Mouse (Mus musculus) Patski (cell line): ENCODE results near the gene Plekhm3. TPM values are rescaled to one million over a fixed set of nuclear protein-coding genes. Genes with fewer than 3 reads are reported as not detected.
A peak's percentile ranks its signal among the peaks of the same experiment; 100 is the strongest.

Experiments
- ATAC-seq: fragments of 100-300 bp; one replicate; pipeline ENCODE4 v1.8.0; 2021
- CTCF ChIA-PET: fragments of 350-600 bp; sonication (Branson Sonifier 250); formaldehyde crosslinking; loops from one replicate; lab custom pipeline; 2022; ENCODE audit warnings: inconsistent platforms; lab: Charles Lee
- POLR2A ChIA-PET: fragments of 350-600 bp; sonication (Branson Sonifier 250); formaldehyde crosslinking; loops from one replicate; lab custom pipeline; 2022; ENCODE audit warnings: antibody characterized with exemption, inconsistent platforms; lab: Charles Lee
- DNase-seq: peaks from one replicate; pipeline ENCODE4 v3.0.0-alpha.2; 2011; ENCODE audit warnings: low read depth, low spot score
- H3K27me3 ChIP-seq: fragments of 371-371 bp; one replicate; pipeline ENCODE4 v1.5.1; 2021
- CTCF ChIP-seq: fragments of 100-300 bp; IDR thresholded peaks from one replicate; pipeline ENCODE4 v1.5.1; 2021
- in situ Hi-C: fragments of 300-500 bp; cut with MboI; formaldehyde crosslinking; loops from 3 replicates; pipeline ENCODE4 v1.11.1; 2018; ENCODE audit warnings: low pct_unique_long_range_greater_than_20kb, mixed read lengths
- polyA plus RNA-seq: library from polyadenylated mRNA; unstranded; gene quantifications from one replicate; pipeline ENCODE4 v1.2.3, GENCODE M21; 2021

Gene Plekhm3
- polyA plus RNA-seq, 1 experiment from 2014 or later = 10.2 TPM

- POLR2A ChIA-PET = interaction anchor here (0.6 to 1.6 kb wide), 3 partner anchors 9 to 300 kb away, joined by 5 to 6 read pairs (median 5); no protein-coding TSS in a partner anchor
- in situ Hi-C loops = no loop called here
- no peaks in the 10 kb centered on the region for H3K27me3 ChIP-seq
- TF ChIP-seq CTCF = no peak
- CTCF ChIA-PET = interaction anchor here (0.8 to 1.0 kb wide), 3 partner anchors 9 to 389 kb away, joined by 3 read pairs; no protein-coding TSS in a partner anchor
- DNase-seq = no peak
- peak; percentile 57 for ATAC-seq
Observed at GRCm38 (mm10) chr1:64932921-64933320, 23.7 kb downstream of the Plekhm3 start.

- TF ChIP-seq CTCF = no peak
- CTCF ChIA-PET = interaction anchor here (0.9 to 2.4 kb wide), 3 partner anchors 9 to 11 kb away, joined by 3 to 8 read pairs (median 4); no protein-coding TSS in a partner anchor
- in situ Hi-C loops = no loop called here
- no peaks in the 10 kb centered on the region for H3K27me3 ChIP-seq
- POLR2A ChIA-PET = no interaction called here
- no peak for DNase-seq
- peak; percentile 24 for ATAC-seq
Observed at GRCm38 (mm10) chr1:64930124-64930523, 26.5 kb downstream of the Plekhm3 start.

- no peak for TF ChIP-seq CTCF
- ChIA-PET POLR2A (no interaction called here), CTCF (interaction anchor here (1.4 to 2.4 kb wide), 2 partner anchors 8 to 12 kb away, joined by 3 to 8 read pairs; no protein-coding TSS in a partner anchor)
- H3K27me3 ChIP-seq = no peaks in the 10 kb centered on the region
- in situ Hi-C loops = loop anchor here (5.0 kb wide), 1 partner anchor 307 kb away; no protein-coding TSS in a partner anchor
- ATAC-seq (peak; percentile 40), DNase-seq (no peak)
Observed at GRCm38 (mm10) chr1:64929673-64930072, 27.0 kb downstream of the Plekhm3 start.

GRCm38 (mm10) chr1:64928542-64928941, 28.1 kb downstream of the Plekhm3 start:
- ATAC-seq (no peak), DNase-seq (no peak)
- ChIA-PET CTCF (no interaction called here), POLR2A (no interaction called here)
- H3K27me3 ChIP-seq = no peaks in the 10 kb centered on the region
- in situ Hi-C loops = loop anchor here (5.0 kb wide), 1 partner anchor 306 kb away; no protein-coding TSS in a partner anchor
- no peak for TF ChIP-seq CTCF

- in situ Hi-C loops = loop anchor here (5.0 kb wide), 1 partner anchor 305 kb away; no protein-coding TSS in a partner anchor
Observed at GRCm38 (mm10) chr1:64927437-64928274, 29.0 kb downstream of the Plekhm3 start.

GRCm38 (mm10) chr1:64925594-64925993, 31.0 kb downstream of the Plekhm3 start:
- in situ Hi-C loops = loop anchor here (5.0 kb wide), 1 partner anchor 303 kb away; no protein-coding TSS in a partner anchor
- POLR2A ChIA-PET = interaction anchor here (0.7 kb wide), 1 partner anchor 61 kb away, joined by 3 read pairs; no protein-coding TSS in a partner anchor

More at GRCm38 (mm10) chr1:64927437-64928274, 29.0 kb downstream of the Plekhm3 start:
- CTCF ChIA-PET = interaction anchor here (0.9 kb wide), 1 partner anchor 9 kb away, joined by 3 read pairs; no protein-coding TSS in a partner anchor
- TF ChIP-seq CTCF = no peak
- ATAC-seq (no peak), DNase-seq (no peak)
- H3K27me3 ChIP-seq = no peaks in the 10 kb centered on the region
- POLR2A ChIA-PET = no interaction called here

GRCm38 (mm10) chr1:64924283-64924682, 32.3 kb downstream of the Plekhm3 start:
- in situ Hi-C loops = loop anchor here (5.0 kb wide), 2 partner anchors 58 to 197 kb away; no protein-coding TSS in a partner anchor
- DNase-seq (no peak), ATAC-seq (no peak)
- CTCF ChIA-PET = interaction anchor here (0.9 kb wide), 1 partner anchor 13 kb away, joined by 4 read pairs; no protein-coding TSS in a partner anchor
- TF ChIP-seq CTCF = no peak
- POLR2A ChIA-PET = interaction anchor here (0.7 kb wide), 1 partner anchor 301 kb away, joined by 3 read pairs; no protein-coding TSS in a partner anchor
- H3K27me3 ChIP-seq = no peaks in the 10 kb centered on the region

More at GRCm38 (mm10) chr1:64925594-64925993, 31.0 kb downstream of the Plekhm3 start:
- DNase-seq = no peak
- ATAC-seq = no peak
- H3K27me3 ChIP-seq = no peaks in the 10 kb centered on the region
- CTCF ChIA-PET = no interaction called here
- no peak for TF ChIP-seq CTCF

GRCm38 (mm10) chr1:64918810-64919528, 37.7 kb downstream of the Plekhm3 start:
- POLR2A ChIA-PET = no interaction called here
- TF ChIP-seq CTCF = peak; percentile 68
- DNase-seq = no peak
- CTCF ChIA-PET = interaction anchor here (0.7 to 2.1 kb wide), 36 partner anchors 10 to 302 kb away, joined by 3 to 18 read pairs (median 4); partner anchors contain the start of genes Fzd5 and Mettl21a
- in situ Hi-C loops = no loop called here
- ATAC-seq = no peak
- no peaks in the 10 kb centered on the region for H3K27me3 ChIP-seq

GRCm38 (mm10) chr1:64917966-64918365, 38.7 kb downstream of the Plekhm3 start:
- in situ Hi-C loops = no loop called here
- ATAC-seq (no peak), DNase-seq (no peak)
- POLR2A ChIA-PET = no interaction called here
- CTCF ChIA-PET = interaction anchor here (0.9 to 2.1 kb wide), 22 partner anchors 12 to 200 kb away, joined by 3 to 18 read pairs (median 4); partner anchors contain the start of gene Fzd5
- no peaks in the 10 kb centered on the region for H3K27me3 ChIP-seq
- TF ChIP-seq CTCF = no peak
